Mouse (Mus musculus) ES-E14 (cell line): ENCODE measurements around the gene Axin2.

Experiments used
- CHD2 ChIP-seq: IDR thresholded peaks from 2 replicates; pipeline ENCODE4 v1.6.1; 2014; ENCODE audit warnings: mild to moderate bottlenecking, low read depth, low read length, inconsistent platforms
- HCFC1 ChIP-seq: IDR thresholded peaks from 2 replicates; pipeline ENCODE4 v1.6.1; 2012; ENCODE audit warnings: low read length, inconsistent platforms, borderline replicate concordance; ENCODE audit not compliant: insufficient read depth
- MAFK ChIP-seq: IDR thresholded peaks from 2 replicates; pipeline ENCODE4 v1.6.1; 2014; ENCODE audit warnings: mild to moderate bottlenecking, low read depth, low read length, inconsistent platforms; ENCODE audit not compliant: insufficient read depth

DNA sequence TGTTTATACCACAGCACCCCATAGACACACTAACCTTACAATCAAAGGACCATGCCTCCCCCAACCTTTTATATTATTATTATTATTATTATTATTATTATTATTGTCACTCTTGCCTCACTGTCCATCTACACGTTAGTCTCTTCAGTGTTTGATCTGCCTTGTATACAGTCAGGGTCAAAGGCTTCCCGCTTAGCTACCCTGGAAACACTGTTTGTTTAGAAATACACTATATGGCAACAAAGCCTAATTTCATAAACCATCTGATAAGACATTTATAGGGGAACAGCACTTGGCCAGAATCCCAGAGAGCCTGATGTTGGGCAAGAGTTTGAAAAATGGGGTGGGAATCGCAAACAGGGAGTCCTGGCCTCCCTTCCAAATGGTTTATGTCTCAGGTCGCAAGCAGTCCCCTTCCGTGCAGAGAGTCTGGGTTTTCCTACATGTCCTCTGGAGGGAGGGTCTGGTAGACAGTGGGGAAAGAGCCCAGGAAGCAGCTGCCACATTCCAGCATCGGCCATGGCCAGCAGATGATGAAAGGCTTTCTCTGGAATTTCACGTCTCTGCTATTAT lies 43.4 kb upstream of the Axin2 start:
- TF ChIP-seq HCFC1, result no peak
- TF ChIP-seq MAFK, result no peak
- no peak for TF ChIP-seq CHD2
